Mouse (Mus musculus): ENCODE data around the gene Nkain1.
A peak's percentile ranks its signal among the peaks of the same experiment; 100 is the strongest.

Gene Nkain1

GRCm38 (mm10) chr4:130552312-130553120, 21.5 kb downstream of the Nkain1 start:
- peak; percentile 70 for DNase-seq (ENCODE audit: low read depth, low spot score)

- no peak for DNase-seq (ENCODE audit: low read depth, low spot score)
These were observed 23.5 kb downstream of the Nkain1 start for GRCm38 (mm10) chr4:130550511-130550910.

DNA sequence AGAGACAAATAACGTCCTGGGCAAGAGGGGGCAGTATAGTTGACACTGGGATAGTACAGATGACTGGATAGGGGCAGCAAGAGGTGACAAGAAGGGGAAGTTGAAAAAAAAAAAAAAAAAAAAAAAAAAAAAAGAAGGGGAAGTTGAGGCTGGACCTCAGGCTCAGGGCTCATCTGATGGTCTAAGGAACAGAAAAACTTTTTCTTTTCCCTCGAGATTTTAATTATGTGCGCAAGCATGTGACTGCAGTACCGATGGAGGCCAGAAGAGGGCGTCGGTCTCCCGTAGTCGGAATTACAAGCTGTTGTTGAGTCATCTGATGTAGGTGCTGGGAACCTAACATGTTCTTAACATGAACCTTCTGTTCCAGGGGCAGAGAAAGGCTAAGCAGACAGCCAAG, 24.8 kb downstream of the Nkain1 start:
- no peak for DNase-seq (ENCODE audit: low read depth, low spot score)

DNA sequence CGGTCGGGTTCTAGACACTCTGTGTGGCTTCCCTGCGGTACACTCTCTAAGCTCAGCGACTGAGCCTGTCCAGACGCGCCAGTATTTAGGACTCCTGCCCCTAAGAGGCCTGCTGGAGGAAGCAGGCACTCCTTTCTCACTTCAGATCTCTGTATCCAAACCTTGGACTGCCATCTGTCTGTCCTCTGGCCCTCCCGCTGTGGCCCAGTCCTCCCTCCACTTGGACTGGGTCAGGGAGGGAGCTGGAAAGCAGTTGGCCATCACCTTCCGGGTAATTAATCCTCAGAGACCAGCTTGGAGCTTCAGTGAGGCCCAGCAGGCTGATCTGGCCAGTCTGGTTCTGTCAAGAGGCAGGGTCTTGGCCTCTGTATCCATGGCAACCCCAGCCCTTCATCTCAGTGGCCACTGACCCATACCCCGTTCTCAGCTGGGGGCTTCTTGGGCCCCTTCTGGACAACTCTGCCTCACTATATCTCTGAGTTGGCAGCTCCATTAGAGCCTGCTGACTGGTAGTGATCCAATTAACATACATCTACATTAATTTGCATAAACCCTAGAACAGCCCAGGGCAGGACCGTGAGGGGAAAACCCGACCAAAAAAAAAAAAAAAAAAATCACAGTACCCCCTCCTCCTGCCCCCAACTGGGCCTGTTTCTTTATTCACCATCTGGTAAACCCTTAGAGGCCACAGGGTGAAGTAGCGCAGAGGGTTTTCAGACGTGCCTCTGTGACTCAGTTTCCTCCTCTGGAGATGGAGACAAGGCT, 27.0 kb downstream of the Nkain1 start:
- peak; percentile 93 for DNase-seq (ENCODE audit: low read depth, low spot score)

- no peak for DNase-seq (ENCODE audit: low read depth, low spot score)
These were observed 29.6 kb downstream of the Nkain1 start for GRCm38 (mm10) chr4:130544392-130544791.

DNA sequence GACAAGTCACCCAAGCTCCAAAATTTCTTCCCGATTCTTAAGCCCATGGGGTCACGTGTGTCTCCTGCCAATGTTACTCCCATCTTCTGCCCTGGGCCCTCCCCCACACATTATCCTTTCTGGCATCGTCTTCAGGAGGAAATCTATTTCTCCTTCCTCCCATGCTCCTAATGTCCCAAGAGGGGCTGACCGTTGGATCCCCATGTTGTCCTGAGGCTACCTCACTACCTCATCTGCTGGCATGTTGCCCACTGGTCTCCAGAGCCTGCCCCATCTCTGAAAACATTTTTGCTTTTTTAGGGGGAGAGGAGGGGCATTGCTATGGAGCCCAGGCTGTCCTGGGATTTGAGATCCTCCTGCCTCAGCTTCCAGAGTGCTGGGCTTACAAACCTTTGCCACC, 30.9 kb downstream of the Nkain1 start:
- DNase-seq (ENCODE audit: low read depth, low spot score): no peak

- no peak for DNase-seq (ENCODE audit: low read depth, low spot score)
These were observed 33.1 kb downstream of the Nkain1 start for GRCm38 (mm10) chr4:130540831-130541230.

GRCm38 (mm10) chr4:130539706-130540105, 34.3 kb downstream of the Nkain1 start:
- DNase-seq (ENCODE audit: low read depth, low spot score): peak; percentile 99

DNA sequence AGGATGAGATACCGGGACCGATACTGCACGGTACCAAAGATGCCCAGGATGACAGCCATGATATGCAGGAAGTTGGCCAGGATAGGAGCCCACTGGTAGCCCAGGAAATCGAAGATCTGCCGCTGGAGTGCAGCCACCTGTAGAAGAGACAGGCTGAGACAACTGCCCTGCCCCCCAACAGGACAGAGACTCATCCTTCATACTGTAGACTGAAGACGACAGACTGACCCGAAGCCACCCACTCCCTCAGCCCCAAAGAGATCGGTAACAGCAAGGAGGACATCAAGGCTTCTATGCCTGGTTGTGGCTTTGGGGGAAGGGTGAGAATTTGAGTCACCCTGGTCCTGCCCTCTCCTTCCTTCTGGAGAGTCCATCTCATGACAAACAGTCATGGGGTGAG, 34.9 kb downstream of the Nkain1 start:
- DNase-seq (ENCODE audit: low read depth, low spot score): peak; percentile 68

- no peak for DNase-seq (ENCODE audit: low read depth, low spot score)
These were observed 36.6 kb downstream of the Nkain1 start for GRCm38 (mm10) chr4:130537371-130537770.

- no peak for DNase-seq (ENCODE audit: low read depth, low spot score)
These were observed 38.2 kb downstream of the Nkain1 start for GRCm38 (mm10) chr4:130535789-130536188.

- DNase-seq (ENCODE audit: low read depth, low spot score): peak; percentile 92
These were observed 40.0 kb downstream of the Nkain1 start for GRCm38 (mm10) chr4:130533975-130534374.

DNA sequence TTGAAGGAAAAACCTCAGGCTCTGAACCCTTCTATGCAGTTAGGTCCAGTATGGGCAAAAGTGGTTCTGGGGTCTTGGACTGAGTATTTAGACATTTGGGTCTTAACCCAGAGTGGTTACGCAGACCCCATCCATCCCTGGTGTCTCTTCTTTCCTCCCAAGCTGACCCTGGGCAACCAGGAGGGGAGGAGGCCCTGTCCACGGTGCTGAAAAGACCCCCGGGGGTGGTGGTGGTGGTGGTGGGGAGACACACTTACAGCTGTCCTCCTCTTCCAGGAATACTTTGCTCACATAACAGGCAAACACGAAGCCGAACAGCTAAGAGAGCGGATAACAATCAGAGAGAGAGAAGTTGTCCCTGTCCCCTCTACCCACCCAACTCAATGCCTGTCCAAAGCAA, 41.6 kb downstream of the Nkain1 start:
- DNase-seq (ENCODE audit: low read depth, low spot score): no peak

DNA sequence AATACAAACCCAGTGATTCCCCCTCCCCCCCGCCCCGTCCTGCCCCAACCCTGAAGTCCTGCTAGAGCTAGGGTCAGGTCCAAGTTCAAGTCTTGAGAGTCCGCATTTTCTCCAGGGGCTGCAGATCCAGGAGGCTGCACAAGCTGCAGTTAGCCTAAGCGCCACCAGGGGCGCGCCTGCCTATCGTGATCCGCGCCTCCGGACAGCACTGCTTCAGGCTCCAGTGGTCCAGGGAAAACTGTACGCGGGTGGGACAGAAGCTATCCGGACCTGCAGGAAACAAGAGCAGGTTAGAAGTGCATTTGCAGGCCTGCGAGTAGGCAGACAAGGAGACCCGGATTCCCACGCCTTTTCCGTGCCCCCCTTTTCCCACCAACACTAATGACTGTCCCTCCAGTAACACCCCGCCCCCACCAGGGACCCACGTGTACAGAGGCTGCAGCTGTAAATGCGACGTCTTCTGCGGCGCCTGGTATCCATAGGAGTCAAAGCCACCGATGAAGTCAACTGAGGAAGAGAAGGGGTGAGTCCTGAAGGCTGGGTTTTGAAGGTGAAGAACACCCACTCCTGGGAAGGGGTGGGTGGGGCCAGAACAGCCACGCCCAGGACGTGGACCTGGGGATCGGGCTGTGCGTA, 42.2 kb downstream of the Nkain1 start:
- peak; percentile 71 for DNase-seq (ENCODE audit: low read depth, low spot score)

GRCm38 (mm10) chr4:130527804-130528203, 46.2 kb downstream of the Nkain1 start:
- no peak for DNase-seq (ENCODE audit: low read depth, low spot score)

DNA sequence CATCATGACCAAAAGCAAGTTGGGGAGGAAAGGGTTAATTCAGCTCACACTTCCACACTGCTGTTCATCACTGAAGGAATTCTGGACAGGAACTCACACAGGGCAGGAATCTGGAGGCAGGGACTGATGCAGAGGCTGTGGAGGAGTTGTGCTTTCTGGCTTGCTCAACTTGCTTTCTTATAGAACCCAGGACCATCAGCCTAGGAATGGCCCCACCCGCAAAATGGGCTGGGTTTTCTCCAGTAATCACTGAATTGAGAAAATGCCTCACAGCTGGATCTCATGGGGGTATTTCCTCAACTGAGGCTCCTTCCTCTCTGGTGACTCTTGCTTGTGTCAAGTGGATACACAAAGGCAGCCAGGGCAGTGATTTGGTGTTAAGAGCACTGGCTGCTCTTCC, 48.9 kb downstream of the Nkain1 start:
- no peak for DNase-seq (ENCODE audit: low read depth, low spot score)

GRCm38 (mm10) chr4:130521466-130521865, 52.5 kb downstream of the Nkain1 start:
- DNase-seq (ENCODE audit: low read depth, low spot score): no peak

- peak; percentile 55 for DNase-seq (ENCODE audit: low read depth, low spot score)
These were observed 53.5 kb downstream of the Nkain1 start for GRCm38 (mm10) chr4:130520482-130520851.

- DNase-seq (ENCODE audit: low read depth, low spot score): peak; percentile 93
These were observed 54.1 kb downstream of the Nkain1 start for GRCm38 (mm10) chr4:130519567-130520481.

DNA sequence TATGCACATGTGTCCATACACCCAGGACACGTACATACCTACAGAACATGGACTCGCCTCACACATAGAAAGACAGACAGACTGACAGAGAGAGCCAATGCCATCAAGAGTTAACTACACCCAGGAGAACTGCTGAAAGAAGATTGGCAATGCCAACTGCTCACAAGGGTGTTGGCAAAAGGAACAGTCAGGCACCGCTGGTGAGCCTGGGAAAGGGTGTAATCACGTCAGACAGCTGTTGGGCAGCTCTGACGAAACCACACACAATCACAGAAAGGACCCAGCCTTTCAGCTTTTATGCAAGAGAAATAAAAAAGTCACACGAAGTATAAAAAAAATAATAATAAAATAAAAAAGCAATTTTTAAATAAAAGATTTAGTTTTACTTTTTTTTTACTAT, 57.5 kb downstream of the Nkain1 start:
- DNase-seq (ENCODE audit: low read depth, low spot score): no peak
